Mouse (Mus musculus) G1E (cell line): ENCODE data around the gene Stn1.

ENCODE experiments used
- CTCF ChIP-seq: IDR thresholded peaks from 2 replicates; pipeline ENCODE4 v1.5.1; 2012; ENCODE audit warnings: low read depth, low read length, inconsistent platforms, mixed read lengths
- GATA1 ChIP-seq: IDR thresholded peaks from 2 replicates; pipeline ENCODE4 v1.6.1; 2012; ENCODE audit warnings: borderline replicate concordance, low read length, inconsistent platforms, mixed read lengths
- TAL1 ChIP-seq: conservative IDR thresholded peaks from 2 replicates; pipeline ENCODE4 v1.6.1; 2012; ENCODE audit warnings: low read depth, low read length, inconsistent platforms, mixed read lengths

DNA sequence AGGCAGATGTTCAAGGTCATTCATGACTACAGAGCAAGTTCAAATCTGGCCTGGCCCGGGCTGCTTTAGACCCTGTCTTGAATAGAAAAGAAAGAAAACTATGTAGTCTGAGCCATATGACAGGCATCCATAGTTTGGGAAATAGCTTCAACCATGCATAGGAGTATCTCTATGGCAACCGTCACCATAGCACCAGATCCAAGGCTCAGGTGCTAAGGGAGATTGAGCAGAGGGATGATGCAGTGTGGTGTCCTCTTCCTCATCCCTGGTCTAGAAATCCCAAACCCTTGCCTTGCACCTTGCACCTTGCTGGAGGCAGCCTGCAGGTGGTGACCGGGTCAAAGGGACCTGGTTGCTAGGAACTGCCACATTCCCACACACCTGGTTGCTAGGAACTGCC, 53.2 kb downstream of the Stn1 start:
- TF ChIP-seq TAL1 (no peak), GATA1 (no peak), CTCF (no peak)
